Mouse (Mus musculus) stomach, embryonic 14.5 days (tissue): ENCODE measurements around the gene Qsox2. TPM values are rescaled to one million over a fixed set of nuclear protein-coding genes. Genes with fewer than 3 reads are reported as not detected.

ENCODE experiments used
- ATAC-seq: fragments of 200-750 bp; cut with Nextera tagmentation; 2 replicates; pipeline ENCODE4 v1.8.0; 2017; ENCODE audit warnings: low read depth, moderate TSS enrichment; ENCODE audit not compliant: insufficient number of reproducible peaks, insufficient read depth, low FRiP score
- H3K27ac ChIP-seq: fragments of 300-500 bp; sonication (generic); 2 replicates; pipeline ENCODE4 v1.5.1; 2014; ENCODE audit warnings: mild to moderate bottlenecking, low read length, moderate library complexity, mixed read lengths
- H3K27me3 ChIP-seq: fragments of 300-500 bp; sonication (generic); 2 replicates; pipeline ENCODE4 v1.6.1; 2014; ENCODE audit warnings: low read length, control low read depth, mixed read lengths; ENCODE audit not compliant: control insufficient read depth, insufficient read depth
- H3K36me3 ChIP-seq: fragments of 300-500 bp; sonication (generic); 2 replicates; pipeline ENCODE4 v1.6.1; 2014; ENCODE audit warnings: mild to moderate bottlenecking, control low read depth, low read length, moderate library complexity, mixed read lengths; ENCODE audit not compliant: control insufficient read depth, insufficient read depth
- H3K4me1 ChIP-seq: fragments of 300-500 bp; sonication (generic); 2 replicates; pipeline ENCODE4 v1.6.1; 2014; ENCODE audit warnings: low read length, control low read depth, mixed read lengths; ENCODE audit not compliant: control insufficient read depth, insufficient read depth
- H3K4me2 ChIP-seq: fragments of 300-500 bp; sonication (generic); replicated peaks from 2 replicates; pipeline ENCODE4 v1.6.1; 2014; ENCODE audit warnings: low read depth, low read length, control low read depth
- H3K4me3 ChIP-seq: fragments of 300-500 bp; sonication (generic); 2 replicates; pipeline ENCODE4 v1.5.1; 2014; ENCODE audit warnings: low read depth, low read length, control low read depth
- H3K9ac ChIP-seq: fragments of 300-500 bp; sonication (generic); replicated peaks from 2 replicates; pipeline ENCODE4 v1.6.1; 2014; ENCODE audit warnings: low read depth, mild to moderate bottlenecking, control low read depth, low read length, moderate library complexity, mixed read lengths
- H3K9me3 ChIP-seq: fragments of 300-500 bp; sonication (generic); 2 replicates; pipeline ENCODE4 v1.6.1; 2016; ENCODE audit warnings: low read depth, low read length, control low read depth; ENCODE audit not compliant: control insufficient read depth
- WGBS: fragments of 180-500 bp; shearing (Covaris S2); extraction: QIAGEN DNeasy Blood & Tissue Kit; methylation state at CpG from one replicate; pipeline ENCODE4 v1.1.7; 2014; 5-methylcytosine and 5-hydroxymethylcytosine counted together
- polyA plus RNA-seq: library from polyadenylated mRNA; unstranded; fragments of >200 nt; fragmentation: Nextera tagmentation; extraction: Ambion mirVana; gene quantifications from 2 replicates; pipeline ENCODE4 v1.2.1, GENCODE M21; 2014

The Qsox2 gene
- polyA plus RNA-seq, 1 experiment from 2014 or later = 17.5 TPM

DNA sequence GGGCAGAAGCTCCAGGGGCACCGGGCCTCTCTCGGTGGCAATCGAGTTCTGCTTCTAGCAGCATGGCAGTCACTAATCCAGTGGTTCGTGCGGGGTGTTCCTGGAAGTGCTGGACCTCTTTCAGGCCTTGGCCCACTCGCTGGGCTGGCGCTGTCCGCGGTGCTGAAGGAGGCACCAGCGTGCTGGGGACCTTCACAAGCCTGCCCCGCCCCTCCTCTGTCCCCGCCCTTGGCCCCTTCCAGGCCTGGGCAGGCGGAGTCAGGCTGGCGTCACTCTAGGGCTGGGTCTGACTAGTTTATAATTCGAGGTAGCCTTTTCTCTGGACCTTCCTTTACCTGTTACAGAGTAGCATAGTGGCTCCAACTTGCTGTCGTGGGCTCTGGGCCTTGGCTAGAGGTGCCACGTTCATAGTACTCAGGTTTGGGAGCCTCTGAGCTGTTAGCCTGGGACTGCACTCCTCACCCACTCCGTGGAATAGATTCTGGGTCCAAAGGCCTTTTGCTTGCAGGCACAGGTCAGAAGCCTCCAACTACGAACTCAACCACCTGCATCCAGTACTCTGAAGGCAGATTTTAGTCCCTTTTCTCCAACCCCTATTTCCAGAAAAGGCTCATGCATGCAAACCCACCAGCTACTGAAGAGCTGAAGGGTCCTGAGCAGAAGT is 29.1 kb downstream of the Qsox2 start, which contains the start of gene Lhx3:
Gene Lhx3 (minus strand): TSS at position 164 of the 664 bp plus-strand sequence.
- 0 out of 2 replicates have a peak, but pooled peaks cover 3% of the 10 kb centered on the region for H3K4me1 ChIP-seq
- H3K4me3 ChIP-seq = no peak within 1 kb of the TSS
- H3K9me3 ChIP-seq = no peaks in the 10 kb centered on the region
- no peak within 1 kb of the TSS for H3K9ac ChIP-seq
- 5% methylated on average over 19 of the region's 19 CpGs for WGBS
- no peak within 1 kb of the TSS for H3K27ac ChIP-seq
- H3K36me3 ChIP-seq = peaks cover 17% of the 10 kb centered on the region; the same call in 1 of the 2 replicates
- H3K27me3 ChIP-seq = peaks cover 48% of the 10 kb centered on the region
- ATAC-seq = peak; percentile 90
- no peak within 1 kb of the TSS for H3K4me2 ChIP-seq

DNA sequence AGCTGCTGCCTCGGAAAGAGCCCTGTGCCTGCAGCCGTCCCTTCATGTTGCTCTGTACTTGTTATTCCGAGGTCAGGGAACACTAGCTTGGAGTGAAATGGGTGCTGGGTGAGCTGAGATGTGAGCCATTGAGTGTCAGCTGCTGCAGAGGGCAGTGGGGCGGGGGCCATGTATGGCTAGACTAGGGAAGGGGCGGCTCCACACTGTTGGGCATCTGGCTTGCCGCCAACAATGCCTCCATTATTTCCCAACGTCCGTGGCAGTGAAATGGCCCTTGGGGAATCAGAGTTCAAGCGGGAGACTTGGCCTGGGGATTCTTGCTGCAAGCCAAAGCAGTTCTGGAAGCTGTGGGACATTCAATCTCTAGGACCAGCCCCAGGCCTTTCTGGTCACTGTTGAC is 29.8 kb downstream of the Qsox2 start:
- H3K27ac ChIP-seq = no peak overlapping the region
- no peak overlapping the region for H3K4me3 ChIP-seq
- H3K36me3 ChIP-seq = peaks cover 14% of the 10 kb centered on the region; the same call in 1 of the 2 replicates
- H3K27me3 ChIP-seq = peaks cover 55% of the 10 kb centered on the region
- 15% methylated on average over 9 of the region's 9 CpGs for WGBS
- 0 out of 2 replicates have a peak, but pooled peaks cover 3% of the 10 kb centered on the region for H3K4me1 ChIP-seq
- ATAC-seq = no peak
- H3K9ac ChIP-seq = no peak overlapping the region
- no peaks in the 10 kb centered on the region for H3K9me3 ChIP-seq
- H3K4me2 ChIP-seq = no peak overlapping the region

DNA sequence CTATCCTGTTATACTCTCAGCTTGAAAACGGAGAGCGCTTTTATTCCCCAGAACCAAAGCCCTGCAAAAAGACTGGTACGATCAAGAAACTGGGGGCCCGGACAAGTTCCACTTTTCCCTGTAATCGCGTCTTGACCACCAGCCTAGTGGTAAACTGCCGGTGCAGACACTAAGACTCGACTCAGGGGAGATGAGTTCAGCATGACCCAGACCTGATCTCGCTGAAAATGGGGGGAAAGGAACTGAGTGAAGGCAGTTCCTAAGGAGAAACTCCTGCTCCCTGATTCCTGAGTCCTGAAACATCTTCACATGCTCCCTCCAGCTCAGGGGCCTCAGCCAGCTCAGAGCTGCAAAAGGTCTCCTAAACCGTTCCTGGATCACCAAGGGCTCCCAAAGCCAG is 31.6 kb downstream of the Qsox2 start:
- no peak overlapping the region for H3K4me2 ChIP-seq
- 16% methylated on average over 10 of the region's 10 CpGs for WGBS
- no peak for ATAC-seq
- H3K36me3 ChIP-seq = peaks cover 6% of the 10 kb centered on the region; the same call in 1 of the 2 replicates
- peaks cover 73% of the 10 kb centered on the region for H3K27me3 ChIP-seq
- H3K27ac ChIP-seq = no peak overlapping the region
- no peaks in the 10 kb centered on the region for H3K9me3 ChIP-seq
- H3K4me3 ChIP-seq = no peak overlapping the region
- H3K4me1 ChIP-seq = 0 out of 2 replicates have a peak, but pooled peaks cover 3% of the 10 kb centered on the region
- no peak overlapping the region for H3K9ac ChIP-seq

DNA sequence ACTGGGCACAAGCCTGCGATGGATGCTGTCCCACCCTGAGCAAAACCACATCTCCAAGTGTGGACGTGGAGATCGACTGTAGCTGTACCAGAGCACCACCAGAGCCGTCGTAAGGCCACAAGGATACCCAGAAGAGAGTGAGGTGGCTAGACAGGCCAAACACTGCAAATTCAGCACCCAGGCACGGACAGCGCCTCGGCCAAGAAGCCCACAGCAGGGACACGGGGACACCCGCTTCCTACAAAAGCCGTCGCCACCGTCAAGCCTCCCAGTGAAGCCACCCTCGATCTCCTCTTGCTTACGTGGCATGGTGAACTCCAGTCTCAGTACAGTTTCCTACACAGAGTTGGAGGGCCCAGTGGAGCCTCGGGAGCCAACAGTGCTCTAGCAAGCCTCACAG is 32.2 kb downstream of the Qsox2 start:
- WGBS = 2% methylated on average over 16 of the region's 16 CpGs

DNA sequence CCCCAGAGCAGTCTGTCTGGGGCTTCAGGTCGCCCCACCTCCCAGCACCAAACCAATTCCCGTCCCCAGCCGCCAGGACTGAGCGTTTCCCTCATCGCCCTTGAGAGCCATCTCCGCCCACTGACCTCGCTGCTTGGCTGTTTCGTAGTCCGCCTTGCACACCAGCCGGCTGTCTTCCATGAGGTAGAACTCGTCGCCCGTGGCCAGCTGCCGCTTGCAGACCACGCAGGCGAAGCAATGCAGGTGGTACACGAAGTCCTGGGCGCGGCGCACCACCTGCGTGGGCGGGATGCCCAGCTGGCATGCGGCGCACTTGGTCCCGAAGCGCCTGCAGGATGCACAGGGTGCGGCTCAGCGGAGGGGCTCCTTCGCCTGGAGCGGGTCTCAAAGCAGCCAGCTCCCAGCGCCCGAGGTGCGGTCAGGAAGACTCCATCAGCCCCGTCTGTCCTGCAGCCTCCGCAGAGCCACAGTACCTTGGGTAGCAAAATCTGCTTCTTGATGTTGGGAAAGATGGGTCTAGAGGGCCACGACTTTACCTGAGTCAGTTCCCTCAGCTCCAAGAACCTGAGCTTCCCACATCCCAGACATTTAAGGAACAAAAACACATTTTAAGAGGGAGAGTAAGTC is 34.4 kb downstream of the Qsox2 start:
- Histone ChIP-seq H3K4me3 (no peak overlapping the region), H3K9me3 (no peaks in the 10 kb centered on the region), H3K4me1 (0 out of 2 replicates have a peak, but pooled peaks cover 3% of the 10 kb centered on the region), H3K9ac (no peak overlapping the region), H3K27ac (no peak overlapping the region), H3K4me2 (no peak overlapping the region), H3K36me3 (no peaks in the 10 kb centered on the region), H3K27me3 (peaks cover 99% of the 10 kb centered on the region)
- 1% methylated on average over 36 of the region's 36 CpGs for WGBS
- ATAC-seq = no peak

More for the DNA sequence above, 32.2 kb downstream of the Qsox2 start:
- Histone ChIP-seq H3K4me2 (no peak overlapping the region), H3K4me1 (0 out of 2 replicates have a peak, but pooled peaks cover 3% of the 10 kb centered on the region), H3K27ac (no peak overlapping the region), H3K36me3 (peaks cover under 1% of the 10 kb centered on the region; the same call in 1 of the 2 replicates), H3K27me3 (peaks cover 79% of the 10 kb centered on the region), H3K4me3 (no peak overlapping the region), H3K9ac (no peak overlapping the region), H3K9me3 (no peaks in the 10 kb centered on the region)
- ATAC-seq = no peak

DNA sequence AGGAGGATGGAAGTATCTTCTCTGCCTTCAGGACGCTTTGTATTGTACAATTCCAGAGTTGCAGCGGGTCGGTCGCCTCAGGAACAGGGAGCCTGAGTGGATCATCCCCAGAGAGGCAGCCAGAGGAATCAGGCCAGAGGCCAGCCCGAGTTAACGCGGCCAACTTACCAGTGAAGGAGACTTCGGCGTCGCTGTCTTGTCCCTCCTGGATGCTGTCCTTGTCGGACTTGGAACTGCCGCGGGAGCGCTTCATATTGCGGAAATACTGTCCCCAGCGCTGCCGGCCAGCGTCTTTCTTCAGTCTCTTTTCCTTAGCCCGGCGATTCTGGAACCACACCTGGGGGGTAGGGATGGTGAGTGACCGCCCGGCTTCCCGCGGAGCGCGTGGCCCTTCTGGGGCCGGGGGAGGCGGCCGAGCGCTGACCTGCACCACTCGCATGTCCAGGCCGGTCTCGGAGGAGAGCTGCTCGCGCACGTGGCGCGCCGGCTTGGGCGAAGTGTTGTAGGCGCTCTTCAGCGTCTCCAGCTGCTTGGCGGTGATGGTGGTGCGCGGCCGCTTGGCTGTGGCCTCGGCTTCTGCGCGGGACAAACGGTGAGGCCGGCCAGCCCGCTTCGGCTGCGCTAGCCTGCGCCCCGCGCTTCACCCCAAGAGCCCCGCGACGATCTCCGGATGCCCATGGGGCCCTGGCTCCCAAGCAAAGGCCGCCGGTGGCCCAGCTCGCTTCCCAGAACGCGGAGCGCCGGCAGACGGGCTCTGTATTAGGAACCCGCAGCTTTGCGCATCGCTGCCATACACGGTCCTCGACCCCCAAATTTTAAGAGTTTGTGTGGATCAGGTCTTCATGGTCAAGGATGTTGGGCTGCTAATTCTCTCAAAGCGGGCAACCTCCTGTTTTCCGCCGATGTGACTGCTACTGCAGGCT is 35.1 kb downstream of the Qsox2 start:
- no peaks in the 10 kb centered on the region for H3K9me3 ChIP-seq
- no peak for ATAC-seq
- no peak overlapping the region for H3K4me2 ChIP-seq
- no peak overlapping the region for H3K27ac ChIP-seq
- under 1% methylated on average over 77 of the region's 77 CpGs for WGBS
- 0 out of 2 replicates have a peak, but pooled peaks cover 3% of the 10 kb centered on the region for H3K4me1 ChIP-seq
- no peak overlapping the region for H3K4me3 ChIP-seq
- no peaks in the 10 kb centered on the region for H3K36me3 ChIP-seq
- H3K9ac ChIP-seq = no peak overlapping the region
- H3K27me3 ChIP-seq = peaks cover 96% of the 10 kb centered on the region

DNA sequence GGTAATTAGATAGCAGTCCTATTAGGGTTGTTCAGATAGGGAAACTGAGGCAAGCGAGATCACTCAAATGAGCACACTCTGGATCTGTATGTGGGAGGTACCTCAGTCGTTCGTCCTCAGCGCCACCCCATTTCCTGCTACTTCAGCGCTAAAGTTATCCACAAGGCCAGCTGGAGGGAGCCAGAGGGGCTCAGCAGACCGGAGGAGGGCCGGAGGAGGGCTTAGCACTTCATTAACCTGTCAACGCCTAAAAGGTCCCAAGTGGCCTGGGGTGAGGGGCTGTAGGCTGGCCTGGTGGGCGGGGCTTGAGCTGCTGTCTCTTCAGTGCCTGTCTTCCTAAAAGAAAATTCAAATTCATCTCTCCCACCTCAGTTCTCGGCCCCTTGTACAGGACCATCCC is 38.8 kb downstream of the Qsox2 start:
- no peaks in the 10 kb centered on the region for H3K9me3 ChIP-seq
- under 1% methylated on average over 10 of the region's 10 CpGs for WGBS
- 0 out of 2 replicates have a peak overlapping the region, but pooled peaks have one; percentile 9 for H3K4me3 ChIP-seq
- no peak overlapping the region for H3K9ac ChIP-seq
- no peak overlapping the region for H3K4me2 ChIP-seq
- H3K36me3 ChIP-seq = no peaks in the 10 kb centered on the region
- H3K4me1 ChIP-seq = no peaks in the 10 kb centered on the region
- no peak for ATAC-seq
- H3K27me3 ChIP-seq = peaks cover 75% of the 10 kb centered on the region
- H3K27ac ChIP-seq = no peak overlapping the region
